Mouse (Mus musculus): ENCODE data around the gene Ffar2.

Ffar2 gene

GRCm38 (mm10) chr7:30824306-30824705 is 731 bp upstream of the Ffar2 start:
- in situ Hi-C loops (cut with MboI, MseI), result no loop called here

- in situ Hi-C loops (cut with MboI, MseI), result no loop called here
These were observed 2.0 kb downstream of the Ffar2 start for GRCm38 (mm10) chr7:30821532-30821931.

- in situ Hi-C loops (cut with MboI, MseI), result no loop called here
These were observed 2.6 kb downstream of the Ffar2 start for GRCm38 (mm10) chr7:30820854-30821445.

- in situ Hi-C loops (cut with MboI, MseI), result no loop called here
These were observed 3.4 kb downstream of the Ffar2 start for GRCm38 (mm10) chr7:30820131-30820530.

GRCm38 (mm10) chr7:30812291-30812807 is 11.2 kb downstream of the Ffar2 start:
- in situ Hi-C loops (cut with MboI, MseI), result no loop called here

- in situ Hi-C loops (cut with MboI, MseI), result no loop called here
These were observed 11.8 kb downstream of the Ffar2 start for GRCm38 (mm10) chr7:30811757-30812290.

GRCm38 (mm10) chr7:30810319-30810718 is 13.3 kb downstream of the Ffar2 start:
- in situ Hi-C loops (cut with MboI, MseI), result no loop called here

- in situ Hi-C loops (cut with MboI, MseI), result no loop called here
These were observed 17.7 kb downstream of the Ffar2 start for GRCm38 (mm10) chr7:30805924-30806323.

- in situ Hi-C loops (cut with MboI, MseI), result no loop called here
These were observed 19.4 kb downstream of the Ffar2 start for GRCm38 (mm10) chr7:30804026-30804715.

GRCm38 (mm10) chr7:30803256-30803655 is 20.3 kb downstream of the Ffar2 start:
- in situ Hi-C loops (cut with MboI, MseI), result no loop called here

GRCm38 (mm10) chr7:30800653-30801052 is 22.9 kb downstream of the Ffar2 start:
- in situ Hi-C loops (cut with MboI, MseI), result no loop called here

- in situ Hi-C loops (cut with MboI, MseI), result loop anchor here in 1 of 2 experiments (5.0 kb wide), 1 partner anchor 66 kb away; the partner anchor contains the start of gene Ffar1
These were observed 26.8 kb downstream of the Ffar2 start for GRCm38 (mm10) chr7:30796790-30797189.

GRCm38 (mm10) chr7:30794921-30795320 is 28.7 kb downstream of the Ffar2 start:
- in situ Hi-C loops (cut with MboI, MseI), result loop anchor here in 1 of 2 experiments (5.0 kb wide), 1 partner anchor 67 kb away; the partner anchor contains the start of gene Ffar1

GRCm38 (mm10) chr7:30791921-30792320 is 31.7 kb downstream of the Ffar2 start:
- in situ Hi-C loops (cut with MboI, MseI), result no loop called here

- in situ Hi-C loops (cut with MboI, MseI), result no loop called here
These were observed 33.4 kb downstream of the Ffar2 start for GRCm38 (mm10) chr7:30790141-30790540.

- in situ Hi-C loops (cut with MboI, MseI), result loop anchor here in 1 of 2 experiments (10.0 kb wide), 1 partner anchor 187 kb away; the partner anchor contains the start of genes Fam187b and Lsr
These were observed 36.1 kb downstream of the Ffar2 start, which contains the start of gene Krtdap for GRCm38 (mm10) chr7:30787377-30788022. TSS of gene Krtdap (plus strand) at chr7:30787896.

GRCm38 (mm10) chr7:30785721-30786546 is 37.6 kb downstream of the Ffar2 start:
- in situ Hi-C loops (cut with MboI, MseI), result loop anchor here in 1 of 2 experiments (10.0 kb wide), 1 partner anchor 189 kb away; the partner anchor contains the start of genes Fam187b and Lsr

GRCm38 (mm10) chr7:30785154-30785553 is 38.4 kb downstream of the Ffar2 start:
- in situ Hi-C loops (cut with MboI, MseI), result loop anchor here in 1 of 2 experiments (10.0 kb wide), 1 partner anchor 190 kb away; the partner anchor contains the start of genes Fam187b and Lsr

- in situ Hi-C loops (cut with MboI, MseI), result loop anchor here in 1 of 2 experiments (10.0 kb wide), 1 partner anchor 192 kb away; the partner anchor contains the start of genes Fam187b and Lsr
These were observed 40.9 kb downstream of the Ffar2 start for GRCm38 (mm10) chr7:30782658-30783057.

- in situ Hi-C loops (cut with MboI, MseI), result loop anchor here in 1 of 2 experiments (10.0 kb wide), 1 partner anchor 193 kb away; the partner anchor contains the start of genes Fam187b and Lsr
These were observed 41.8 kb downstream of the Ffar2 start for GRCm38 (mm10) chr7:30781792-30782191.
